Mouse (Mus musculus) G1E (cell line): ENCODE measurements around the gene Ccl17.

Experiments
- CTCF ChIP-seq: IDR thresholded peaks from 2 replicates; pipeline ENCODE4 v1.5.1; 2012; ENCODE audit warnings: low read depth, low read length, inconsistent platforms, mixed read lengths
- GATA1 ChIP-seq: IDR thresholded peaks from 2 replicates; pipeline ENCODE4 v1.6.1; 2012; ENCODE audit warnings: borderline replicate concordance, low read length, inconsistent platforms, mixed read lengths
- TAL1 ChIP-seq: conservative IDR thresholded peaks from 2 replicates; pipeline ENCODE4 v1.6.1; 2012; ENCODE audit warnings: low read depth, low read length, inconsistent platforms, mixed read lengths

GRCm38 (mm10) chr8:94781838-94782235 is 28.4 kb upstream of the Ccl17 start:
- TF ChIP-seq CTCF (no peak), GATA1 (no peak), TAL1 (no peak)
